Mouse (Mus musculus) mouse embryonic stem cell (cell line): ENCODE data around the gene Pigyl.

ENCODE experiments used
- in situ Hi-C, 2 experiments: fragments of 300-500 bp; cut with MboI; formaldehyde crosslinking; loops; 1 replicate in 1 of 2; 3 replicates in 1 of 2; pipeline ENCODE4 v1.14.3; 2019 to 2020; ENCODE audit warnings: low sequenced_read_pairs in 2 of 2, low pct_unique_long_range_greater_than_20kb in 1 of 2, mixed read lengths in 1 of 2; ENCODE audit not compliant: unreplicated experiment in 1 of 2

Pigyl gene

DNA sequence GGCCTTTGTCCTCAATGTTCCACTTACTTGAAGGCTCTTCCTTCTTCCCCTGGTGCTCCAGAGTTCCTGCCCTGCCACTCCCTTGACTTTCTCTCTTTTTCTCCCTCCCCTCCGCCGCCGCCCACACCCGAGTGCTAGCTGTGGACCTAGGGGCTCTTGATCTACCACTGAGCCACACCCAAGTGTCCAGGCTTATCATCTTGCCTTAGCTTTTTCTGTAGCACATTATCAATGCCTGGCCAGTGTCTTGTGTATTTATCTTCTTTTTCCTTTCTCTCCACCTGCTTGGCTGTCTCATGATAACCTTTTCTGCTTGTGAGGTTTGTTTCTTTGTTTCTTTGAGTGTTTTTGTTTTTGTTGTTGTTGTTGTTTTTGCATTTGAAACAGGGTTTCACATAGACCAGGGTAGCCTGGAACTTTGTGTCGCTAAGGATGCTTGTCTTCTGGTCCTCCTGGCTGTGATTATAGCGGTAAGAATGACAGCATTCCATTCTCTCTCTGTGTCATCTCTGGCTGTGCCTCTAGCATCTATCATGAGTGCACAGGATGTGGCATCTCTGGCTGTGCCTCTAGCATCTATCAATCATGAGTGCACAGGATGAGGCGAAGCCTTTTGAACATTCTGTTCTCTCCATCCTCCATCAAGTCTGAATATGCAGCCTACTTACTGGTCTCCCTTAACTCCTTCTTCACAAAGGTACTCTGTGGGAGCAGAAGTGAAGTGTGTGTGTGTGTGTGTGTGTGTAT, 20.8 kb upstream of the Pigyl start, which contains the start of gene Acp5:
TSS of gene Acp5 (minus strand) at position 68 of the 747 bp plus-strand sequence.
- in situ Hi-C loops: loop anchor here in 1 of 2 experiments (25.0 kb wide), 1 partner anchor 149 kb away; the partner anchor contains the start of gene Rgl3

DNA sequence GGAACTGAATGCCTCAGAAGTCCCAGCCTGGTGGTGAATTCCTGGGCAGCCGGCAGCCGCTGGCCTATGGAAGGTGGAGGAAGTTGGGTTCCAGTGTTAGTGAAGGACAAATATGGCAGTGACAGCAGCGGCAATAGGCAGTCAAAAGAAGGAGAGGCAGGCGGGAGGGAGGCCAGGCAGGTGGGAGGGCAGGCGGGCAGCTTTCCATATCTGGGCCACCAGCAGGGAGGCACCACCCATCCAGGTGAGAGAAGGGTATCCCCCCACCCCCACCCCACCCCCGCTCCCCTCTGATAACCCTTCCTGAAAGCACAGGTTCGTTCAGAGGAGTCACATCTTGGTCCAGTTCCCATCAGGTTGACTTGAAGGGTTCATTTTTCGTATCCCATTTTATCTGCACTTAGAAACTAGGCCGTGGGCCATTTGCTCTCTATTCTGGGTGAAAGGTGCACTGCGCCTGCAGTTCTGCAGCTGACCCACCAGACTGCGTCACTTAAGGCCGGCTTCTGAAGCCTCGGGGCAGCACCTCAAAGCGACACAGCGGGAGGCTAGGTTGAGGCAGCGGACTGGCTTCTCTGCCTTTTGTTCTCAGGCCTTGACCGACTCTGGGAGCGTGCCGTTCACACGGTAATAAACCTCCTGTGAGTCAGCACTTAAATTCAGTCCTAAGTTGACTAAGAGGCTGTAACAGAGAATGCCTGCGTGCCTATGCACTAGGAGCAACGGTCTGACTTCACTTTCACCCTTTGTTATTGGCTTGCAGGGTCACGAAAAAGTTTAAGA, 19.7 kb upstream of the Pigyl start:
- in situ Hi-C loops: loop anchor here in 1 of 2 experiments (25.0 kb wide), 1 partner anchor 150 kb away; the partner anchor contains the start of gene Rgl3

DNA sequence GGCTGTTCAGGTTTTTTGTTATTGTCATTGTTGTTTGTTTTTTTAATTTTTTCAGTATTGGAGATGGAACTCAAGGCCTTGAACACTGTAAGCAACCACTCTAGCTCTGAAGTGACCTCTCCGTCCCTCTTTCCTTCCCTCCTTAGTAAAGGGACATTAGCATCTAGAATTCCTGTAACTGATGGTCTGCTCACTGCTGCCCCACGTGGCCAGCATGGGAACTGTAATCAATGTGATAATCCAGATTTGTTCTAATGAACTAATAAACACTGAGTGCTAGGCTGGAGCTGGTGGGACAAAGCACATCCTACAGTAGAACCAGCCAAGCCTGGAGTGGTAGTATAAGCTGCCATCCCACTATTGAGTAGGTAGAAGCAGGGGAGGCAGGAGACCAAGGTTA, 18.2 kb upstream of the Pigyl start:
- in situ Hi-C loops: loop anchor here in 1 of 2 experiments (25.0 kb wide), 1 partner anchor 151 kb away; the partner anchor contains the start of gene Rgl3

DNA sequence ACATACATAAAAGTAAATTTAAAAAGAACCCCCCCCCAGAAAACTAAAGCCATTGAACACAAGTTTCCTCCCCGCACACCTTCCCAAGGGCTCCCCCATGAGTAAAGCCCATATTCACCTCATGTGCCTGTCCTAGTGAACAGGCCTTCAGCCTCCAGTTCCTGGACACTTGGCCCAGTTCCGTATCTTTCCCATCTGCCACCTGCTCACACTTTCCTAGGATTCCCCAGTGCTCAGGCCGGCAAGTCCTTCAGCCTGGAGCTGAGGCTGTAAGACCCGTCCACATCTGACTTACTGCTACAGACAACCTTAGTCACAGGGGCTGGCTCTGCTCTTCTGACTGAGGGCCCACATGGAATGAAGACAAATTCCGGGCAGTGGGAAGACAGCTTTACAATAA, 16.9 kb upstream of the Pigyl start:
- in situ Hi-C loops: loop anchor here in 1 of 2 experiments (25.0 kb wide), 1 partner anchor 152 kb away; the partner anchor contains the start of gene Rgl3

DNA sequence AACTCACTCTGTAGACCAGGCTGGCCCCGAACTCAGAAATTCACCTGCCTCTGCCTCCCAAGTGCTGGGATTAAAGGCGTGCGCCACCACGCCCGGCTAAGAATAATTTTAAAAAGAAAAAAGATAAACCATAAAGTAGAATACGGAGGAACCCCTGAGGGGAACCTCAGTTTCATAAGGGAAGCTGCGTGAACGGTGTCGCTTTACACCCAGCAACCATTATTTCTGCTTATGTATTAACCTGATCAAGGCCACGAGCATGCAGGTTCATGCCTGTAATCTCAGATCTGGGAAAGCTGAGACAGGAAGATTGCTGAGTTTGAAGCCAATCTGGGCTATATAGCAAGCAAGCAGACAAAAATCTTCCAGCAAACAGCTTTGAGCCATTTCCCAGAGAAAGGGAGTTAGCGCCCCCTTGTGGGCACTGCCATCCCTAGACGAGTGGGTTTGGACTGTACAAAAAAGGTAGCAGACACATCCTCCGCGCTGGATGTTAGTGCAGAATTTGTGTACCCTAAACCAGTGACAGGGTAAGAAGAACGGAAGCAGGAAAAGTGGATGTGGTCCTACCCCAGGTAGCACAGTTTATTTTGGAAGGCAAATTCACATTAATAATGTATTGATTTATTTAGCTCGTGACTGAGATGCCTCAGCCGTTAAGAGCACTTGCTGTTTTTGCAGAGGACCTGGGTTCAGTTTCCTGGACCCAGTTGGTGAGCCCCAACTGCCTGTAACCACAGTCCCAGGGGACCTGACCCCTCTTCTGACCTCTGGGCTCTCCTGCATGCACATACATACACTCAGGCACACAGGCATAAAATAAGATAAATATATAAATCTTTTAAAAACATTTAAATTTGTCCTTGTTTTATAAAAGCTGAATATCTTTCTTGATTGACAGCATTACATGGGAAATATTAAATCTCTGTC, 13.3 kb upstream of the Pigyl start:
- in situ Hi-C loops: loop anchor here in 1 of 2 experiments (25.0 kb wide), 1 partner anchor 156 kb away; the partner anchor contains the start of gene Rgl3

DNA sequence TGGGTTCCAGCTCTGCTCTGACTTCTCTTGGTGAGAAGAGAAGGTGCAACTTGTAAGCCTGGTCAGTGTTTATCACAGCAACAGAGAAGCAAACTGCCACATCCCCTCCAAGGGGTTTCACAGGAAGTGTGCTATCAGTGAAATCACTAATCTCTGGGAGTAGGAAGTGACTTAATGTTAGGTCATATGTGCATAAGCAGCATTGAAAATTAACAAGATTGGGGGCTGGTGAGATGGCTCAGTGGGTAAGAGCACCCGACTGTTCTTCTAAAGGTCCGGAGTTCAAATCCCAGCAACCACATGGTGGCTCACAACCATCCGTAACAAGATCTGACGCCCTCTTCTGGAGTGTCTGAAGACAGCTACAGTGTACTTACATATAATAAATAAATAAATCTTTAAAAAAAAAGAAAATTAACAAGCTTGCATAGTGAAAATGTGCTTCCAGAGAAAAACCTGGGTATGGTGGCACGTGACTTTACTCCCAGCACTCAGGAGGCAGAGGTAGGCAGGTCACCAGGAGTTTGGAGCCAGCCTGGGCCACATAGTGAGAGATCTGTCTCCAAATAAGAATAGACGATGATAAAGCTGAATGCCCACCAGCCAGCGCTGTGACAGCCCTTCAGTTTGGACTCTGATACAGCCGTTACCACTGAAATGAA, 12.2 kb upstream of the Pigyl start:
- in situ Hi-C loops: loop anchor here in 1 of 2 experiments (25.0 kb wide), 1 partner anchor 157 kb away; the partner anchor contains the start of gene Rgl3

DNA sequence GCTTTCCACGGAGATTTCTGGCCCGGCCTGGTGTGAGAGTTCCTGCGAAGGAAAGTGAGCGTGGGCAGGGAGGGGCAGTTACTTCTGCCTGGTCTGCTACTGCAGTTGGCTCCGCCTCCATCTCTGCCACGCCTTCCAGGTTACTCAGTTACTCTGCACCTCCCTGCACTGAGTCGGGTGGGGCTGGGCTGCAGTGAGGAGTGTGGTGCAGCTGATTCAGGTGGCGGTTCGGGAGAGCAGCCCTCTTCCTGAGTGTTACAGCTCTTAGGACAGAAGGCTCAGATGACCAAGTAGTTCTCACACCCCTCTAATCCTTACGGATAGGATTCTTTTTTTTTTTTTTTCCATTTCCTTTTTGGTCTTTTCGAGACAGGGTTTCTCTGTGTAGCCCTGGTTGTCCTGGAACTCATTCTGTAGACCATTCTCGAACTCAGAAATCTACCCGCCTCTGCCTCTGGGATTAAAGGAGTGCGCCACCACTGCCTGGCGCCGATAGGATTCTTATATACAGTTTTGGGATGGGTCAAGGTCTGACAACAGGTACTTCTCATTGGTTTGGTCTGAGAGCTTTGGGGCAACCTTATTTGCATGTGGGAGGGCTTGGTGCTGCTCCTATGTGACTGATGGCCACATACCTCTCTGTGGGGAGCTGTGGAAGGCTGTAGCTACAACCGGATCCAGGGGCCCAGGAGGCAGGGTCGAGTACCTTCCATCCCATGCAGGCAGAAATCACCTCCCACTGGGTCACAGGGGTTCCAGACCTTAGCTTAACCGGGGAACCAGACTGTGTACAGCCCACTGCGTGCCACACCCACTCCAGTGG, 7.0 kb upstream of the Pigyl start:
- in situ Hi-C loops: loop anchor here (10.0 to 25.0 kb wide), 2 partner anchors 162 to 245 kb away; partner anchors contain the start of gene Rgl3 (in 1 of the 2)

DNA sequence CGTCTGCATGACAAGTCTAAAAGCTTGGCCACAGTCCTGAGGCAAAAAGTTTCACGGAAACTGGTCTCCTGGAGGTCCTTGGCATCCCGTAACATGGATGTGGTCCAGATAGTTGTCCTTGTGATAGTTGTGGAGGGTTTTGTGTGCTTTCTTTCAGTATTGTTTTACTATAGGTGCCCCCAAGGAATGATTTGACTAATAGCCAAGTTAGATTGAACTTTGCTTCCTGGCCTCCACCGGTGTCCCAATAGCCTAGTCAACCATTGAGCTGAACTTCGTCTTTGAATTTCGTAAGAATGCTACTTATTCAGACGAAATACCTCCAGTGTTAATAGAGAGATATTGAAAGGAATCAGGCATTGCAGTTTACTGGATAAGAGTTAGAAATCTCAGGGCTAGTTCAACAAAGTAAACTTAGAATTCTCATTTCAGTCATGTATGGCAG, 6.4 kb upstream of the Pigyl start:
- in situ Hi-C loops: loop anchor here in 1 of 2 experiments (10.0 kb wide), 1 partner anchor 245 kb away; no protein-coding TSS in a partner anchor

DNA sequence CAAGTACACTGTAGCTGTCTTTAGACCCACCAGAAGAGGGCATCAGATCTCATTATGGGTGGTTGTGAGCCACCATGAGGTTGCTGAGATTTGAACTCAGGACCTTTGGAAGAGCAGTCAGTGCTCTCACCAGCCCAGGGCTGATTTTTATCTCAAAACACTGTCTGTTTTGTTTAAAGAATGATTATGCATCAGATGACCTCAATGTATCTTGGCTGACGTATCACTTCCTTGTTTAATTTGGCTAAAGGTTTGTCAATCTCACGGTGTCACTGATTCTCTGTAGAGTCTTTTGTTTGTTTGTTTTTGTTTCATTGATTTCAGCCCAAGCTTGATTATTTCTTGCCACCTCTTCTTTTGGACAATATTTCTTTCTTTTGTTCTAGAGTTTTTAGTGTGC, 5.7 kb upstream of the Pigyl start:
- in situ Hi-C loops: loop anchor here in 1 of 2 experiments (10.0 kb wide), 1 partner anchor 244 kb away; no protein-coding TSS in a partner anchor

DNA sequence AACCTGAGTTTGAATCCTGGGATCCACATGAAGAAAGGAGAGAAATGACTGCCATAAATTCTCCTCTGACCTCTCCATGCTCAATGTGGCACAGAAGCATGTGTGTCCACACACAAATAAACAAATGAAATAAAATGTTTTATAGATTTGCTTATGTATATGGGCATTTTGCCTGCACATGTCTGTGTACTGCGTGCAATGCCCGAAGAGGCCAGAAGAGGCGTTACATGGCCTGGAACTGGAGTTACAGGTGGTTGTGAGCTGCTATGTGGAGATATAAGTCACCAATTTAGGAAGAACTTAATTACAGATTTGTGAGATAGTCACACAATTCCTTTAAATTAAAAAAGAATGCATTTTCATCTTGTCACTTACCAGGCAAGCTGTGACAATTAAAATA, 2.8 kb upstream of the Pigyl start:
- in situ Hi-C loops: loop anchor here in 1 of 2 experiments (10.0 kb wide), 1 partner anchor 241 kb away; no protein-coding TSS in a partner anchor

DNA sequence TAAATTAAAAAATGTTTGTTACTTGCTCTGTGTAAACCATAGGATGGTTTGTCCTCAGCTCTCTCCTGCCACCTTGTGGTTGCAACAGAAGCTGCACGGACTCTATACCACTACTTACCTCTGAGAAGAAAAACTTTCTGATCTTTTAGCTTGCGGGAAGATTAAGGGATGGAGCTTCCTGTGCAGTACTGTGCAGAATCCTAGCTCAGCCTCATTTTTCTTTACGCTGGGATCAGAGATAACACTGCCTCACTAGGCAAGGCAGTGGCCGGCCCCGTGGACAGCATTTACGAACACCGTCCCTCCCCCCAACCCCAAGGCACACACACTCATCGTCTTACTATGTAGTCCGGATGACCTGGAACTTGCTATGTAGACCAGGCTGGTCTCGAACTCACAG, 1.0 kb upstream of the Pigyl start:
- in situ Hi-C loops: loop anchor here in 1 of 2 experiments (10.0 kb wide), 1 partner anchor 239 kb away; no protein-coding TSS in a partner anchor

DNA sequence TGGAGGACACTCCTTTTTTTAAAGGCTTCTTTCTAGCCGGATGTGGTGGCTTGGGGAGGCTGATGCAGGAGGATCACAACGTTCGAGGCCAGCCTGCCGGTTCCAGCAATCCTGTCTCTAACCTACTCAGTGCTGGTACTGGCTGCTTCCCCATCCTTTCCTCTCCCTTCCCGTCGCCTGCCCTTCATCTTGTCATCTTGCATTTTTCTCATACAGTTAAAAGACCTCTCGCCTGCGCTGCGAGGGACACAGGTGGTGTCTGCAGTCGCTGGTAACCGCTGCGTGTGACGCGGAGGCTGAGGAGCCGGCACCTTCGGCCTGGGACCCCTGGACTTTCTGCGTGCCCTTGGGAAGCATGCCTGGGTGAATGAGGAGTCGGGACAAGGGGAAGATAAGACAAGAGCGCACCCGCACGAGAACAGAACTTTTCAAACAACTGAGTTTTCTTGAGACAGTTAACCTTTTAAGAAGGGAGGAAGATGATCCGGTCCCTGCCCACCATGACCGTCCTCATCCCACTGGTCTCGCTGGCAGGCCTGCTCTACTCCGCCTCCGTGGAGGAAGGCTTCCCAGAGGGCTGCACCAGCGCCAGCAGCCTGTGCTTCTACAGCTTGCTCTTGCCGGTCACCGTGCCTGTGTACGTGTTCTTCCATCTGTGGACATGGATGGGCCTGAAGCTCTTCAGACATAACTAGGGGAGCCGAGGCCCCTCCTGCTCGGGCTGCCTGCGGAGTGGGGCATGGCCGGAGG, 1.0 kb downstream of the Pigyl start:
- in situ Hi-C loops: loop anchor here in 1 of 2 experiments (10.0 kb wide), 1 partner anchor 237 kb away; no protein-coding TSS in a partner anchor

DNA sequence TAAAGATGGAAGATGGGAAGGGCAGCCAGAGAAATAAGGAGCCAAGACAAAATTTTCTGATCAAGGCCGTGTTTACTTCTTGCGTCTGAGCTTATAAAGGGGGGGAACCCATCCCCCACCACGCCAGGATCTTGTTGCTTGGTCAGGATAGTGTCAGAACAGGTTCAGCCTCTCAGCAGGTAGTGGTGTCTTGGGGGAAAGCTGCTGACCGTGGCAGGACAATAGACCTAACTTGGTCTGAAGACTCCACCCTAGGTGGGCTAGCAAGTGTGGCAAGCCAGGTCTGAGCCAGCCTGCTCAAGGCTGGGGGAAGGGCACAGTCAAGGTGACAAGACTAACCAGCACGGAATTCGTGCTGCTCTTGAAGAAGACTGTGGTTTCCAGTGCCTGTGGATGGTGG, 4.7 kb downstream of the Pigyl start:
- in situ Hi-C loops: loop anchor here in 1 of 2 experiments (5.0 kb wide), 1 partner anchor 141 kb away; no protein-coding TSS in a partner anchor

DNA sequence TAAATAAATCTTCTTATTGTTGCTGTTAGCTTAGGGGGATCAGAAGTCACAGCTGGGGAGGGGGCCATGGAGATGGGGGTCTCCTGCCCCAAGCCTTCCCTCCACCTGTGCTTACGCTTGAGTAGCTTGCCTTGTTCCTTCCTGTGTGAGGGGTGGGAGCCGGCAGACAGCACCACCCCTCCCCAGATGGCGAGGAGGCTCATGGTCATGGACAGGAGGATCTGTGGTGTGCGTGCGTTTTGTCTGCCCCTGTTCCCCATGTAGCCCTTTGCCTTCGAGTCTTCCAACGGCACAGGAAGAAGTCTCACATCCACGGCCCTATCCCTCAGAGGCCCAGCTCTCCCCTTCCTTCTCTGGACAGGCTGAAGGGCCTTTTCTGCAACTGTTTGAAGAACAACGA, 5.7 kb downstream of the Pigyl start:
- in situ Hi-C loops: loop anchor here in 1 of 2 experiments (5.0 kb wide), 1 partner anchor 140 kb away; no protein-coding TSS in a partner anchor

DNA sequence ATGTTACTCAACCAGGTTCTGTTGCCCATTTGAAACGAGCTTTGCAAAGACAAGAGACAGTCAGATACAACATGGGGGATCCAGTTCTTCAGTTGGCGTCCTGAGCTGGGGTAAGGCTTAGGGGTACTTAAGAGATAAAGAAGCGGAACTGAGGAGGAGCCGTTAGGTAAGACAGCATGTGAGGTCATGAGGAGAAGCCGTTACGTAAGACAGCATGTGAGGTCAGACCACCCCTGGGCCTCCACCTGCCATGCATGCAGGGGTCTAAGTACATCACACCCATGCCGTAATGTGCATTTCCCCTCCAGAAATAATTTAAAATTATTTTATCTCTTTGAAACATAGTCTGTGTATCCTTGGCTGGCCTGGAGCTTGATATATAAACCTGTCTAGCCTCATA, 6.3 kb downstream of the Pigyl start:
- in situ Hi-C loops: loop anchor here in 1 of 2 experiments (5.0 kb wide), 1 partner anchor 139 kb away; no protein-coding TSS in a partner anchor
